11 mouse cellular contexts compared by ENCODE assay signal in the genomic region with DNA sequence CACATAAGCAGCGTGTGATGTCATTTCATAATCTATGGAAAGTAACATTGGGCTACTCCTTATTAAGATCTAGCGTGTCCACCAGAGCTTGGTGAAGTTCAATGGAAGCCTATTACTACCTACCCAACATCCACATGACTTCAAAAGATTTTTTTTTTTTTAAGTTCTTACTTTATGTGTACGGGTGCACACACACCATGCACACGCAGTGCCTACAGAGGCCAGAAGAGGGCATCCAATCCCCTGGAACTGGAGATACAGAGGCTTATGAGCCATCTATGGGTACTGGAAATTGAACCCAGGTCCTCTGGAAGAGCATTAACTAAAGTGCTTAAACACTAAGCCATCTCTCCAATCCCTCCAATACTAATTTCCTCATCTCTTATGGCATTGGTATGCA. TPM values are rescaled to one million over a fixed set of nuclear protein-coding genes. Genes with fewer than 3 reads are reported as not detected.
A peak's percentile ranks its signal among the peaks of the same experiment; 100 is the strongest.
DNase-seq lines count a peak whose midpoint lies in the region; TF ChIP-seq lines count a peak whose summit lies in the region.
"Had no signal": no experiment of that assay in that cellular context is flagged by ENCODE, and none has a peak within 500 bp of the region (broad histone marks: within the 10 kb centered on the region; RNA-seq: fewer than 3 reads in every experiment).

No protein-coding gene starts in this region.

- intact Hi-C loops in gastrocnemius, postnatal 14 days (cut with DNase I; ENCODE audit: low total_unique reads) = no loop called here

- TF ChIP-seq POLR2A in bone marrow, adult 2 months (IDR thresholded peaks at IDR 0.05; ENCODE audit: borderline replicate concordance, control insufficient read depth, low read depth, low read length) = no peak

- no peak overlapping the region for H3K4me3 ChIP-seq in bone marrow, adult 2 months (replicated peaks; ENCODE audit: control insufficient read depth, low read depth, low read length)
- H3K4me3 ChIP-seq: hindbrain, embryonic 15.5 days had no signal

- DNase-seq in kidney, adult 9 months = peak; percentile 30
- no peak for DNase-seq in kidney, adult 18-20 months
- peak; percentile 20 for DNase-seq in thymus, postnatal 14 days
- no peak for DNase-seq in thymus, adult 18-20 months
- DNase-seq in adrenal gland, postnatal 14 days = no peak
- DNase-seq in gastrocnemius, postnatal 14 days = no peak
- DNase-seq: cerebellum, adult 8-10 months; right cerebral cortex, postnatal 4 days had no signal

- 74% methylated on average over 4 of the region's 4 CpGs for WGBS in bone marrow, adult 2 months

- no peaks in the 10 kb centered on the region for H3K4me1 ChIP-seq in bone marrow, adult 2 months (ENCODE audit: control insufficient read depth, insufficient read depth, low read length)

- no peak overlapping the region for H3K27ac ChIP-seq in bone marrow, adult 2 months (ENCODE audit: control insufficient read depth, insufficient read depth, low read depth, low read length, poor library complexity)
- H3K27ac ChIP-seq: hindbrain, embryonic 15.5 days; macrophage had no signal

- peak; percentile 31; the same call in 1 of the 2 replicates for TF ChIP-seq CTCF in bone marrow, adult 2 months (IDR thresholded peaks at IDR 0.05; ENCODE audit: control insufficient read depth, insufficient read depth, low read length)

RNA-seq across cellular contexts. Expression of gene Pcolce2, which starts 38.0 kb away (rescaled TPM):
- 1.6 TPM in 1 of 2 replicates, not detected in the other for polyA plus RNA-seq in bone marrow, adult 2 months (2011; ENCODE audit: insufficient read depth, insufficient read length, low replicate concordance, missing spikeins)
- 3.4 and 5.0 TPM in 2 replicates for total RNA-seq in adrenal gland, postnatal 14 days (2021)
- 1 to 10 TPM; 7.4 to 9.9 TPM for total RNA-seq in gastrocnemius, postnatal 14 days (2021)

RNA-seq across cellular contexts. Expression of gene Paqr9, which starts 39.9 kb away (rescaled TPM):
- polyA plus RNA-seq in bone marrow, adult 2 months (2011; ENCODE audit: insufficient read depth, insufficient read length, low replicate concordance, missing spikeins) = 17.0 and 17.9 TPM in 2 replicates
- total RNA-seq in adrenal gland, postnatal 14 days (2021) = 9.8 and 20.8 TPM in 2 replicates
- total RNA-seq in gastrocnemius, postnatal 14 days (2021) = 1 to 10 TPM; 4.5 to 4.8 TPM

Comparison
In these comparisons a context has a peak if more than half of its experiments do, and no peak if none do; other contexts are left out.
1. DNase-seq: peak in kidney, adult 9 months (single experiment) and thymus, postnatal 14 days (single experiment); none in kidney, adult 18-20 months (single experiment), thymus, adult 18-20 months (0 of 2), adrenal gland, postnatal 14 days (single experiment) and gastrocnemius, postnatal 14 days (single experiment).